Mouse (Mus musculus) midbrain, embryonic 13.5 days (tissue): ENCODE results near the gene Fam122a. TPM values are rescaled to one million over a fixed set of nuclear protein-coding genes. Genes with fewer than 3 reads are reported as not detected.

Experiments
- ATAC-seq: fragments of 200-750 bp; cut with Nextera tagmentation; 2 replicates; pipeline ENCODE4 v1.8.0; 2017; ENCODE audit warnings: mild to moderate bottlenecking, moderate TSS enrichment, moderate library complexity
- H3K27ac ChIP-seq: fragments of 300-500 bp; sonication (generic); 2 replicates; pipeline ENCODE4 v1.5.1; 2015; ENCODE audit warnings: inconsistent platforms, mild to moderate bottlenecking, moderate library complexity
- H3K27me3 ChIP-seq: fragments of 300-500 bp; sonication (generic); 2 replicates; pipeline ENCODE4 v1.6.1; 2015; ENCODE audit warnings: mild to moderate bottlenecking, inconsistent platforms
- H3K36me3 ChIP-seq: fragments of 300-500 bp; sonication (generic); 2 replicates; pipeline ENCODE4 v1.6.1; 2015; ENCODE audit warnings: mild to moderate bottlenecking, inconsistent platforms
- H3K4me1 ChIP-seq: fragments of 300-500 bp; sonication (generic); replicated peaks from 2 replicates; pipeline ENCODE4 v1.6.1; 2015; ENCODE audit warnings: inconsistent platforms
- H3K4me2 ChIP-seq: fragments of 300-500 bp; sonication (generic); replicated peaks from 2 replicates; pipeline ENCODE4 v1.6.1; 2015; ENCODE audit warnings: moderate library complexity, mild to moderate bottlenecking, inconsistent platforms
- H3K4me3 ChIP-seq: fragments of 300-500 bp; sonication (generic); replicated peaks from 2 replicates; pipeline ENCODE4 v1.5.1; 2015; ENCODE audit warnings: mild to moderate bottlenecking, inconsistent platforms
- H3K9ac ChIP-seq: fragments of 300-500 bp; sonication (generic); replicated peaks from 2 replicates; pipeline ENCODE4 v1.6.1; 2015; ENCODE audit warnings: mild to moderate bottlenecking, inconsistent platforms
- H3K9me3 ChIP-seq: fragments of 300-500 bp; sonication (generic); 2 replicates; pipeline ENCODE4 v1.6.1; 2016; ENCODE audit warnings: mild to moderate bottlenecking, inconsistent platforms
- WGBS: fragments of 180-500 bp; shearing (Covaris S2); methylation state at CpG from one replicate; pipeline ENCODE4 v1.1.7; 2015; 5-methylcytosine and 5-hydroxymethylcytosine counted together
- polyA plus RNA-seq: library from polyadenylated mRNA; unstranded; fragments of >200 nt; fragmentation: Nextera tagmentation; extraction: Ambion mirVana; gene quantifications from 2 replicates; pipeline ENCODE4 v1.2.1, GENCODE M21; 2015

Gene Fam122a
- polyA plus RNA-seq: 52.7 and 54.5 TPM in 2 replicates

DNA sequence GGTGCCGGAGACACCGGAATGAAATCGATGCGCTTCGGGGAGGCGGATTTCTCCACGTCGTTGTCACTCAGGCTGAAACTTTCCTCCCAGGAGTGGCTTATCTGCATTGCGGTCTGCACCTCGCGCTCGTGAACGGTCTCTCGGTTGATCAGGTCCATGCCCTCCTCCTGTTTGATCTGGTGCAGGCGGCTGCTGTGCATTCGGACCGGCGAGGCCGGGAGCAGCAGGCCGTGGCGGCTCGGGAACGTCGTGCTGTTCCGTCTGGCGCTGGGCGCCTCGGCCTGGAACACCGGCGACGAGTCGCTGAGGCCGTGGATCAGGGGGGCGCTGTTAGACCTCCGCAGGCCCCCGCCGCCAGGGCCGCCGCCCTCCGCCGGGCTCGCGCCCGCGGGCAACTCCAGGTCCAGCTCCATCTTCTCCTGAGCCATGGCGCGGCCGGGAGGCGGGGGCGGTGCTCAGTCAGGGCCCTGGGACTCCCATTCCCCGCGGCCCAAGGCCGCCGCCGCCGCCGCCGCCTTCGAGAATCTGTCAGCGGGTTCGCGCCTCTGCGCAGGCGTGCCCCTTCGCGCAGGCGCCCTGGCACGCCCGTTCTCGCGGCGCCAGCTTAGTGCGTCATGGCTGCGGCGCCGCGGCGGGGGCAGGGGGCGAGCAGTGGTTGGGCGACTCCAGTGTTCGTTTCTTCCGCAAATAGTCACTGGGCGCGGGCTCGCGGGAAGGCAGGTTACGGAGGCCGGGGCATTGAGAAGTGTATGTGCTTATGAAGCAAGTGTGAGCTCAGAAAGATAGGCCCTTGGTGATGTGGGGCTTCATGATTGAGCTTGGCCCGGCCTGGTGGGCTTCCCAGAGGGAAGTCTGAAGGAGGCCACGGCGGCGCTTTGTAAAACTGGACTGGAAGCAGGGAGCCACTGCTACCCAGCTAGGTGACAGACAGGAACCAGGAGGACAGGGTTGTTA lies at the start of gene Fam122a:
Gene Fam122a (minus strand): TSS at position 428 of the 954 bp plus-strand sequence.
- 0 out of 2 replicates have a peak, but pooled peaks cover 2% of the 10 kb centered on the region for H3K36me3 ChIP-seq
- peak within 1 kb of the TSS; percentile 87 for H3K4me3 ChIP-seq
- H3K27me3 ChIP-seq: peaks cover 6% of the 10 kb centered on the region; the same call in 1 of the 2 replicates
- H3K4me1 ChIP-seq: peaks cover 30% of the 10 kb centered on the region
- peak within 1 kb of the TSS; percentile 89 for H3K4me2 ChIP-seq
- H3K9ac ChIP-seq: peak within 1 kb of the TSS; percentile 92
- WGBS: under 1% methylated on average over 92 of the region's 92 CpGs
- H3K9me3 ChIP-seq: no peaks in the 10 kb centered on the region
- ATAC-seq: peak; percentile 97
- peak within 1 kb of the TSS; percentile 95 for H3K27ac ChIP-seq

DNA sequence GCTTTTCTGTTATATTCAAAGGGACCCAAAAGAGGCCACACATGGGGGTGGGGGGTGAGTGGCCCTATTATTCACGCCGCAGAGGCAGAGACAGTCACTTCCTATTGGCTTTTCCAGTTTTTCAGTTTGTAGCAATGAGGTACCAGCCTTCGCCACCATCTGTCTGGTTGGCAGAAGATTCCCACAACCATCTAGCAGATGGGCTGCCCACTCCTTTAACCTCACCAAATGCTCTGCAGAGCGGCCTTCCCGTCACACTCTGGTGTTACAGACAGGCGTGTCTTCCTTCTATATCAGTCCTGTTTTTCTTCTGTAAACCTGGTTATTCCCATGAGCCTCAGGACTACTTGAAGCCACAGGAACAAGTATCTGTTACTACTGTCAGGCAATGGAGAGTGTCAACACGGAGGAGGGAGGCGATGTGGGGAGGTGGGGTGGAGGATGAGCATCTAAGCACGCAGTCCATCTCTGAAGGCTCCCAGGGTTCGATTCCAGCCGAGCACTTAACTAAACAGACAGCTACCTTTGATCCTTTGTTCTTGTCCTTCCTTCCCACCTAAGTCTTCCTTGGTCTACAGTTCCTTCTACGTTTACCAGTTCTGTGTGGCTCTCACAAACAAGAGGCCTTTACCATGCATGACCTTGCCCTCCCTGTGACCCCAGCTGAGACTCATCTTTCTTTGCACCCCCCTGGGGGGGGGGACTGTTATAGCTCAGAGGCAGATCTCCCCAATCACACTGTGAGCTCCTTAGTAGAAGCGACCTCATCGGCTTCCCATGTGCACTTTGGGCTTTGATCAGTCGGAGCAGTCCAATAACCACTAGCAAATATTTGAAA lies 46.5 kb upstream of the Fam122a start:
- H3K9me3 ChIP-seq: no peaks in the 10 kb centered on the region
- no peaks in the 10 kb centered on the region for H3K36me3 ChIP-seq
- WGBS: 78% methylated on average over 15 of the region's 15 CpGs
- H3K27me3 ChIP-seq: no peaks in the 10 kb centered on the region
- no peak overlapping the region for H3K4me2 ChIP-seq
- no peak overlapping the region for H3K9ac ChIP-seq
- H3K4me3 ChIP-seq: no peak overlapping the region
- H3K27ac ChIP-seq: no peak overlapping the region
- H3K4me1 ChIP-seq: no peaks in the 10 kb centered on the region
- no peak for ATAC-seq

DNA sequence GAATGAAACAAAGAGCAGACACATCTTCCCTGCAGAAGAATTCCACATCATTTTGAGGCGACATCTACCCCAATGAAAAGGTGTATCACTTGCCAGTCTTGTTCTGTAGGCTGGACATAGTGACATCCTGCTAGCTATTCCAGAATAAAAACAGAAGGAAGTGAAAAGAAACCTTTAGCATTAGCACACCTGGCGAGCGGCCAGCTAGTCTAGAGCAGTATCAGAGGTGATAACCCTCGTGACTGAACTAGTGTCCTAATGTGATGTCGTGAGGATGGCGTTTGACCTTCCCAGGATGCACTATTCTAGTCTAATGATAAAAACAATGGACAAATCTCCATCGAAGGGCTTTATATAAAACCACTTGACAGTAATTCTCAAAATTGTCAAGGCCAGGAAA lies 44.8 kb upstream of the Fam122a start:
- H3K27ac ChIP-seq: no peak overlapping the region
- no peaks in the 10 kb centered on the region for H3K4me1 ChIP-seq
- H3K4me2 ChIP-seq: no peak overlapping the region
- H3K9me3 ChIP-seq: no peaks in the 10 kb centered on the region
- no peak overlapping the region for H3K4me3 ChIP-seq
- no peaks in the 10 kb centered on the region for H3K36me3 ChIP-seq
- WGBS: 95% methylated on average over 7 of the region's 7 CpGs
- no peak for ATAC-seq
- no peaks in the 10 kb centered on the region for H3K27me3 ChIP-seq
- no peak overlapping the region for H3K9ac ChIP-seq

DNA sequence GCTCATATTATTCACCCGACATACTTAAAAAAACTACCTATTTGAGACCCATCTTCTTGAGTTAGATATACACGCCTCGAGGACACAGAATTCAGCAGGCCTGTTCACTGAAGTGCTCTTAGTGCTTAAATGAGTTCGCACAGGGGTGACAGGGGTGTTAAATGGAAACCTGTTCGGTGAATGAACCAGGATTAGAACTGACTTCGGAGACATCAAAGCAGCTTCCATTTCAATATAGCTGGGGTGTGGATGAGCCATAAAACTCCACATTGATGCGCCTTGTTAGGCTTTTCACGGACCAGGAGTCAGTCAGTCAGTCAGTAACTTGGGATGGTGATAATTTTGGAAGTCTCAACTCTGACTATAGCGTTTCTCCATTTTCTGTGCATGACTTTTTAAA lies 44.0 kb upstream of the Fam122a start:
- H3K4me1 ChIP-seq: no peaks in the 10 kb centered on the region

DNA sequence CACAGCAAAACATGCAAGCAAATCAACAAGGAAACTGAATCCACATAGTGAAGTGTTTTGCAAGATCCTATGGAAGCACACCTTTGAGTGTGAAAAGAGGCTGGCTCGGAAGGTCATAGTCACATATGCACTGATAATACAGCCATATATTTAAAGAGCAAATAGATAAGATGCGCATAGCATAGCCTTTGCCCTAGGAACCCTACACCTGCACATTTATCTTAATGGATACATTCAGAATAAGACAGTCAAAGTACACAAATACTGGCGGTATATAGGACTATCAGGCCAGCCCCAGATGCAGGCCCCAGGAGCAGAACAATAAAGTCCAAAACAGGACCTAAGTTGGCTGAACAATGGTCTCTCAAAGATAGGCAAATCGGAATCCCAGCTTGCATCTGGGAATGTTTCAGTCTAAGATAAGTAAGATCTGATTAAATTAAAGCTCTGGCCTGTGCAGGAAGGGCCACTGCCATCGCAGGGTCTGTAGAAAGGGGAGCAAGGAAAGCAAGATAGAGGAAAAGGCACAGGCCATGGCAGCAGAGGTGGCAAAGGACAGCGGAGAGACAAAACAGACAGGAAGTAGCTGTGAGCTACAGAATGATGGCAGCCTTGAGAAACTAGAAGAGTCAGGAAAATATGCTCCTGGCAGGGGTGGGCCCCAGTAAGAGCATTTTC lies 42.7 kb upstream of the Fam122a start:
- H3K36me3 ChIP-seq: no peaks in the 10 kb centered on the region
- no peak overlapping the region for H3K4me3 ChIP-seq
- H3K4me1 ChIP-seq: no peaks in the 10 kb centered on the region
- H3K27me3 ChIP-seq: no peaks in the 10 kb centered on the region
- H3K27ac ChIP-seq: no peak overlapping the region
- H3K9me3 ChIP-seq: no peaks in the 10 kb centered on the region
- no peak for ATAC-seq
- H3K9ac ChIP-seq: no peak overlapping the region
- 88% methylated on average over 6 of the region's 6 CpGs for WGBS
- no peak overlapping the region for H3K4me2 ChIP-seq

More for the DNA sequence above, 44.0 kb upstream of the Fam122a start:
- Histone ChIP-seq H3K36me3 (no peaks in the 10 kb centered on the region), H3K27me3 (no peaks in the 10 kb centered on the region), H3K27ac (no peak overlapping the region), H3K4me3 (no peak overlapping the region), H3K9me3 (no peaks in the 10 kb centered on the region), H3K9ac (no peak overlapping the region), H3K4me2 (no peak overlapping the region)
- 79% methylated on average over 9 of the region's 9 CpGs for WGBS
- no peak for ATAC-seq

DNA sequence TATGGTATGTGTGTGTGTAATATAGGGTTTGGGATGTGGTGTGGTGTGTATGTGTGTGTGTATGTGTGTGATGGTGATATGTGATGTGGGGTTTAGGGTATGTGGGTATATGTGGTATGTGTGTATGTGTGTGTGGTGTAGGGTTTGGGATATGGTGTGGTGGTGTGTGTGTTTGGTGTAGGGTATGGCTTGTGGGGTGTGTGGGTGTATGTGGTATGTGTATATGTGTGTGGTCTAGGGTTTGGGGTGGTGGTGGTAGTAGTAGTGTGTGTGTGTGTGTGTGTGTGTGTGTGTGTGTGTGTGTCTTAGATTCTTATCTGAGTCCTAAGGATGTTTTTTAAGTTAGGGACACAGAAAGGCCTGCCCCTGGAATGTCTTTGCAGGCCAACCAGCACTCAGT lies 41.2 kb upstream of the Fam122a start:
- H3K36me3 ChIP-seq: no peaks in the 10 kb centered on the region
- H3K4me1 ChIP-seq: no peaks in the 10 kb centered on the region
- no peak overlapping the region for H3K4me3 ChIP-seq
- ATAC-seq: no peak
- H3K27ac ChIP-seq: no peak overlapping the region
- no peaks in the 10 kb centered on the region for H3K9me3 ChIP-seq
- H3K27me3 ChIP-seq: no peaks in the 10 kb centered on the region
- no peak overlapping the region for H3K9ac ChIP-seq
- no peak overlapping the region for H3K4me2 ChIP-seq

DNA sequence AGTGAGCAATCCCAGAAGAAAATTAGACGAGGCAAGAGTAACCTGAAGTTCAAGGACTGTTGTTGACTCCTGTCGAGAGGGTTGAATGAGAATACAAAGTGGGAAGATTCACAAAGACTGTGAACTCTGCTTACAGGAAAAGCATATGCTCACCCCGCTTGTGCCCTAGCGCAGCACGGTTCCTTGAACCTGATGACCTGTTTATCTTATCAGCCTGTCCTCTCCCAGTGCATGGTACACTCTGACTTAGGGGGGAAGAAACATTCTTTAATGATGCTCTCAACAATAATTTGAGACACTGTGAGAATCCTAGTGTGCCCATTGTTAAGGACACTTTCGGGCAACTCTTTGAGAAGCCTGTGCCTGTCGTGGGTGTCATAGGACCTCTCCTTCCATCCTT lies 39.9 kb upstream of the Fam122a start:
- H3K9me3 ChIP-seq: no peaks in the 10 kb centered on the region
- no peak overlapping the region for H3K4me2 ChIP-seq
- no peaks in the 10 kb centered on the region for H3K27me3 ChIP-seq
- 85% methylated on average over 7 of the region's 7 CpGs for WGBS
- no peak overlapping the region for H3K4me3 ChIP-seq
- no peak for ATAC-seq
- no peak overlapping the region for H3K27ac ChIP-seq
- H3K9ac ChIP-seq: no peak overlapping the region
- no peaks in the 10 kb centered on the region for H3K36me3 ChIP-seq
- H3K4me1 ChIP-seq: no peaks in the 10 kb centered on the region

DNA sequence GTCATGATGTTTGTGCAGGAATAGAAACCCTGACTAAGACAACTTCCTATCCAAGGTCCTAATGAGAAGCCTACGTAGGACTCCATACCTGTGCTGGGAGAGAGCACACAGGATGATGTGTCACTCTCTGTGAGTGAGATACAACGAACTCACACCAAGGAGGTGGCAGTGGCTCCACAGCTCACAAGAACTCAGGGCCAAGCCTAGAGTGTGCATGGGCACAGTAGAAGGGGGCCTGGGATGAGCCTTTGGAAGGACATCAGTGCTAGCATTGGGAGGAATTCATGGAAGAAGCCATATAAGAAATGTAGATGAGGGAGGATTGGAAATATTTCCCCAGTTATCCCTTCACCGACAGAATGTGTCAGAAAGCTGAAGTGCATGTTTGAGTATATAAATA lies 38.8 kb upstream of the Fam122a start:
- H3K27me3 ChIP-seq: no peaks in the 10 kb centered on the region
- H3K4me1 ChIP-seq: no peaks in the 10 kb centered on the region
- no peak overlapping the region for H3K4me3 ChIP-seq
- H3K36me3 ChIP-seq: no peaks in the 10 kb centered on the region
- no peak overlapping the region for H3K4me2 ChIP-seq
- WGBS: 95% methylated on average over 3 of the region's 3 CpGs
- H3K9ac ChIP-seq: no peak overlapping the region
- H3K27ac ChIP-seq: no peak overlapping the region
- no peaks in the 10 kb centered on the region for H3K9me3 ChIP-seq
- ATAC-seq: no peak

DNA sequence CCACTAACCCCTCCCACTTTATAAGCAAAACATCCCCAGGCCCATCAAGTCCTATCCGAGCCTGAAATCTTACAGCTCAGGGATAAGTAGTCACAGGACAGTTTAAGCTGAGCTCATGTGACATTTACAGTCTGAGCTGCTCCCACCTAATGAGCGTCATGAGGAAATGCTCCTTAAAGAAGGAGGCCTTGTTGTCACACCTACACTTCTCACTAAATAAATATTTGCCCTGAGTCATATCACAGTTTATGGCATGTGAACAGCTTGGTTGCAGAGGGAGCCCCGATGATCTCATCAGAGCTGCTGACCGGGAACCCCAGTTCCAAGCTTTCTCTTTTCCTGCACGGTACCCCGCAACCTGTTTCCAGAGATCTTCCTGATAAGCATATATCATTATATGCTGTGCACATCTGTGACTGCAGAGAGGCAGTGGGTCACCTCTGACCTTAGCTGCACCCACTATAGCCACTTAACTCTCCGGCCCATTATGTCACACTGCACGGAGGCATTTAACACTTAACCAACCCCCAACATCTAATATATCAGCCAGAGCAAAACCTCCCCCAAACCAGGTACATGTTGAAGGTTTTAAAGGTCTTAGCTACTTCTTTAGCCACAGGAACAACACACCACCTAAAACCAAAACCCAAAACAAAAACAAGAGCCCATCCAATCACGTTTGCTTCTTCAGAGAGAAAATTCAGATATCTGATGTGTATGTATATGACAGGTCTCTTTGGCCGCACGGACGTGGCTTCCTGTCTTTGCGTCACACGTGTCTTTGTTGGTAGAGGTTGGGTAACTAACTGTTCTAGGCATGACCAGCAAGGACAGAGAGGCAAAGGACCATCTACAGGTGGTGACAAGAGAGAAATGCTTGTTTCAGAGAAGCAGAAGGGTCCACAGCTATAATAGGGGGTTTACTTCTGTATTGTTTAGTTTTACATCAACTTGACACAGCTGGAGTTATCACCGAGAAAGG lies 37.8 kb upstream of the Fam122a start:
- Histone ChIP-seq H3K4me2 (no peak overlapping the region), H3K4me1 (no peaks in the 10 kb centered on the region), H3K27ac (no peak overlapping the region), H3K9me3 (no peaks in the 10 kb centered on the region), H3K4me3 (no peak overlapping the region), H3K36me3 (no peaks in the 10 kb centered on the region), H3K27me3 (no peaks in the 10 kb centered on the region), H3K9ac (no peak overlapping the region)
- 92% methylated on average over 15 of the region's 15 CpGs for WGBS
- no peak for ATAC-seq

DNA sequence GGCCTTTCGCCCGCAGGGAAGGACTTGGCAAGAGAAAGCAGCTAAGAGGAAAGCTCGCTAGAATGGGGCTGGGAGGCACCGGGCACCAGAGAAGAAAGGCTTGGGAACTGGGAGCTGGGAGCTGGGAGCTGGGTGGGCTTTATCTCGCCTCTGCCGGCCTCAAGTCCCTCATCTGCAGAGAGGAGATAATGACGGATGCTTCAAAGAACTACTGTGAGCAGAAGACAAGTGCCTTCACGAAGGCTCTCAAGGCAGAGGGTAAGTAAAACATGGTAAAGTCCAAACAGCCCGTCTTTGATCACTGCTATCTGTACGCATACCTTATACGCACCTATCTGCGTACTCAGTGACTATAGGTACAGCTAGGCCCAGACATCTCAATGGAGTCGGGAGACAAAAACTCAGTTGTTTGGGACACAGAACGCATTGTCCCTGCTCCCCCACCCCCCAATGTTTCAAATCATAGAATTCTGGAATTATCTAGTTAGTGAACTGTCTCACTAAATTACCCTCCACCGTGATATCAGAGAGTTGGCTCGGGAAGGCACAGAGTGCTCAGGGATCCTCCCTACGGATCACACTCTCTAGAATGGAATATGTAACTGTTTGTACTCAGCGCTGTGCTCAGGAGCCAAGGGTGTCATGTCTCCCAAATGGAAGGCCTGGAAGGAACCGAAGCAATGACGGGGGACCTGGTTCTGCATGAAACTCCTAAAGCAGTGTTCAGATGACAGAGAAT lies 36.1 kb upstream of the Fam122a start:
- no peak overlapping the region for H3K9ac ChIP-seq
- H3K27me3 ChIP-seq: no peaks in the 10 kb centered on the region
- H3K4me2 ChIP-seq: no peak overlapping the region
- H3K36me3 ChIP-seq: no peaks in the 10 kb centered on the region
- no peak overlapping the region for H3K27ac ChIP-seq
- 86% methylated on average over 20 of the region's 20 CpGs for WGBS
- peaks cover 13% of the 10 kb centered on the region for H3K4me1 ChIP-seq
- H3K4me3 ChIP-seq: no peak overlapping the region
- H3K9me3 ChIP-seq: no peaks in the 10 kb centered on the region
- no peak for ATAC-seq
